Mouse (Mus musculus): ENCODE results near the gene Pter.

Pter gene

DNA sequence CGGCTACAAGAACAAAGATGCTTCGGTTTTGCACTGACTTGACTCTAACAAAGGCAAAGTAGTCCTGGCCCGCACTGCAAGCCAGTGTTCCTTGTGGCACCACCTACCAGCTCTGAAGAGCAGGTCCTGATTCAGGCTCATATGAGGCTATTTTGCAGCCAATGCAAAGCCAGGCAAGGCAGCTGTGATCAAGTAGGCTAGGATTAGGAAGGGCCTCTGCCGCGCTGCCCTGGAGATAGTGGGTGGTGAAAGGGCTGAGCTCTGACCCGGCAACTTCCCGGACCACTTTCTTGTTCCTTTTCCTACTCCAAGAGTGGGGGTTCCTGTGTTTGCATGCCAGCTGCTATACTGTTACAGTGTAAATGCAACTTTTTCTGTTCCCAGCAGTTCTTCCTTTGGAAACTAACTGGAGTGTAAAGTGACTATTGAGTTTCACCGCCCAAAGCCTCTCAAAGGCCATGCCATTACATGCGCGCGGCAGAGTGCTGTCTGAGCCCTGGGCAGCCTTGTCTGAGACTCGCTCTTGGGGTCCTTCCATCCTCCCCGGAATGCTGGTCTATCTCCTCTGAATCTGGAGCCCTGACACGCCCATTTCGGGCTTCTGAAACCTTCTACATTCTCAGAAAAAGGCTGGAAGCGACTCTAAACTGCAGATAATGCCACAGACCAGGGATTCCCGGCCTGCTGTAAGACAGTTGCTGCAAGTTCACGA, 85.6 kb downstream of the Pter start:
- DNase-seq (ENCODE audit: low spot score in 2 of 2) = no peak

DNA sequence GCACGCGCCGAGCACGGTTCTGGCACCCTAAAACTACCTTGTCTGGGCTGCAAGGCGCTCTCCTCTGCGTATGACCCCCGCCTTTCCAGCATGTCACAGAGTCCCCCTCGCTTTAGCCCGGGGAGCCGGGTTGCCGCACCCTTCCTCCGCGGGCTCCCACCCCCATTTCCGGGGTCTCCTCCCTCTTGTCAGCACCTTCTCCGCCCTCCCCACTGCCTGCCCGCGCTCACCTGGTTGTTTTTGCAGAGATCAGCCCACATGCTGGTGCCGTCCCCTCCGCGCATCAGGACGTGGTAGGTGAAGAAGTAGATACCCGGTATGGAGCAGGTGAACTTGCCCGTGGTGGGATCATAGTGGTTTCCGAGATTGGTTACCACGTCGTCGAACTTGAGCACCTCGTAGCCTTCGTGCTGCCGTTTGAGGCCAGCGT, 86.2 kb downstream of the Pter start:
- peak; percentile 4 to 21 for DNase-seq (ENCODE audit: low spot score in 2 of 2)

DNA sequence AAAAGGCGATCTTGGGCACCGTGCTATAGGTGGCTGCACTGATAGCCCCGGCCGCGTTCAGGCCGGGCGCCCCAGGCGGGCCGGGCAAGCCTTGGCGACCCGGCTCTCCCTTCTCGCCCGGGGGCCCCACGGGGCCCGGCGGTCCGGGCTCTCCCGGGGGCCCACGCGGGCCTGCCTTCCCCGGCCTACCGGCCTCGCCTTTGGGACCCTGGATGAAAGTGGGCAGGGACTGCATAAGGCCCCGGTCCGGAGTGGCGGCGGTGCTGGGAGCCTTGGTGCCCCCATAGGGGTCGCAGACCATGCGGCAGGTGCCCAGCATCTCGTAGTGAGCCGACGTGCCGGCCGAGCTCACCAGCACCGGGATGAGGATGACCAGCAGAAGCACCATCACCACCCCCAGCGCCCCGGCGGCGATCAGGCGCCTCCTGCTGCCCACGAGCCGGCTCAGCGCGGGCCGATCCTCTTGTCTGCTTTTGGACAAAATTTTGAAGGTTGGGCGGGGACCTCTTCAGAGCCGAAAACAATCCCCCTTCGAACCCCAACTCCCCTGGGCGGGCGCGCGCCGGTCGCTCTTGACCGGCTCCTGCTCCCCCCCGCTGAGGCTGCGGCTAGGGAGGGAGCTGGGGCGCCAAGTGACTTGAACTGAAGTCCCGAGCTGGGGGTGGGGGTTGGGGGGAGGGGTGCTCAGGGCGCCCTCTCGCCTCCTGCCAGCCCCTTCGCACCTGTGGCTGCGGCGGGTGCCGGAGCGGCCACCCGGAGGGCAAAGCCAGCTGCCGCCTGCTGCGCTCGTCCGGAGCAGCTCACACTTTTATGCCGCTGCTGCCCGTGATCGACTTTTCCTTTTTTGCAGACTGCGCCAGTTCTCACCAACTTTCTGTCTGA, 86.9 kb downstream of the Pter start:
- peak; percentile 27 to 44 for DNase-seq (ENCODE audit: low spot score in 2 of 2)

DNA sequence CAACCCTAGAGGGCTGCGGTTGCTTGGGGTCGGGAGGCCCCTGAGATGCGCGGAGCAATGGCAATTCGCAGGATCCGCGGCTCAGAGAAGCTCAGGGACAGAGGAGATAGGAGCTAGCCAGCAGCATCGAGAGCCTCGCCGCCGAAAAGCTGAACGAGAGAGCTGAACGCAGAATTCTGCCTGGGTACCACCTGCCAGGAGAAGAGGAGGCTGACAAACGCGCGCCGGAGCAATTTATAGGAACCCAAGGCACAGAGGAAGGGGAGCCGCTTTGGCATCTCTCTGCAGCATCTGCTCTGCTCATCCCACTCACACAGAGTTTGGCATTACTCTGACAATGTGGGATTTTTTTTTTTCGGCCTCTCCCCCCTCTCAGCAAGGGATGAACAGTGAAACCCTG, 87.6 kb downstream of the Pter start, which contains the start of gene C1ql3:
TSS of gene C1ql3 (minus strand) at position 335 of the 400 bp plus-strand sequence.
- DNase-seq (ENCODE audit: low spot score in 2 of 2) = peak in 1 of 2 experiments; percentile 47

DNA sequence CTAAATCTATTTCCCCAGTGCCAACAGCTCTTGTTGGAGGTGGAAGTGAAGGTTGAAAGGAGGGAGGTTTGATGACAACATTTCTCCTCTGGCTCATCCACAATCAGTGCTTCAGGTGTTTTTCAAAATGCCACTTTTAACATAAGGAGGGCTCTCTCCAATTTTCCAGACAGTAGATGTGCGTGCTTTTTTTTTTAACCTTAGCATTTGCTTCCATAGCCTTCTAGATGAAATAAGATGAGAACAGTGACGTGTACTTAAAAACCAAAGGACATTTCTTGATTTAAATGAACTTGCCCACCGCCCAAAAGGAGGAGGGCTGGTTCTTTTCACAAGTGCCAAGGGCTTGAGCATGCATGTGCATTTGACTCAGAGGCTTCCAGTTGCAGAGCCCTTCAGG, 88.1 kb downstream of the Pter start:
- no peak for DNase-seq (ENCODE audit: low spot score in 2 of 2)

DNA sequence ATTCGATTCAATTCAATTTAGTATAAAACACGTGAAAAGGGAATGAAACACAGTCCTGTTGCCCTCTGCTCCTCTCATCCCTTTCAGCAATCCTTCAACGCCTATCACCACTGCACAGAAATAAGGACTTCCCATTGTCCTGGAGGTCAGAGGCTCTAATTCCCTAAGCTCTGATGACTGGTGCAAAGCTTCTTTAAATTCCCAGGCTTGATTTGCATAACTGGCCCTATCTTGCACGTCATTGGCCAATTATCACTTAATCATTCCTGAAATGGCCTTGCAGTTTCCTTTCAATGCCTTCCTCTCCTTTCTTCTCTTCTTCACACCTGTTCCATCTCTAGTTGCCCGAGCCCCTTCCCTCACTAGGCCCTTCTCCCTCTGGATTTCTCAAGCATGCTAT, 94.5 kb downstream of the Pter start:
- DNase-seq (ENCODE audit: low spot score in 2 of 2) = no peak

DNA sequence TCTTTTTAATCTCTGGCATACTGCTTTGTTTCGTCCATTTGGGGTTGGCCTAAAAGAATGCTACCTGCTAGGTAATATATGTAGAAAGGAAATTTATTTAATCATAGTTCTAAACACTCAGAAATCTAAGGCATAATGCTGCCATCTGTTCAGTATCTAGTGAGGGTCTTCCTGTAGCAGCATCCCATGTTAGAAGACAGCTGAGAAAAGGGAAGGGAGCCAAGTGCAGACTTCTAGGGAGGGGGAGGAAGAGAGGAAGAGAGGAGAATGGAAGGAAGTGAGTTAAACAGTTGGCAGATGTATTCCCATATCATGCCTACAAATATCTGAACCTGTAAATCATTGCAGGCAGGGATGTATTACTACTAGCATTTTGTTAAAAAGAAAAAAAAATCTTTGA, 95.0 kb downstream of the Pter start:
- DNase-seq (ENCODE audit: low spot score in 2 of 2) = no peak

DNA sequence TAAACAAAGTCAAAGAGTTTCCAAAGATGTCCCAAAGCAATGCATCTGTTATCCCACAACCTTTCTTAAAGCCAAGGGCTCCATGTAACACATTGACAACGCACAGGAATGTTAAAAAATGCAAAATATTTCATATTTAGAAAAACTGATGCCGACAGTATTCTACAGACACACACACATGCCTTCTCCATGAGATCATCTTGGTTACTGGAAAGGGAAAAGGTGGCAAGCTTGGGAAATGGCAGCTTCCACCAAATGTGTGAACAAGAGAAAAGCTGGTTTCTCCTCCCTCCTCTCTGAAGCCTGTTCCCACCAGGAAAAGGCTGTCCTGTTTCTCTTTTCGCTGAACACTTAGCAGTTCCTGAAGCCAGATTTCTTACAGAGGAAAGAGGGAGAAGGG, 114.9 kb downstream of the Pter start:
- DNase-seq (ENCODE audit: low spot score in 2 of 2) = no peak

DNA sequence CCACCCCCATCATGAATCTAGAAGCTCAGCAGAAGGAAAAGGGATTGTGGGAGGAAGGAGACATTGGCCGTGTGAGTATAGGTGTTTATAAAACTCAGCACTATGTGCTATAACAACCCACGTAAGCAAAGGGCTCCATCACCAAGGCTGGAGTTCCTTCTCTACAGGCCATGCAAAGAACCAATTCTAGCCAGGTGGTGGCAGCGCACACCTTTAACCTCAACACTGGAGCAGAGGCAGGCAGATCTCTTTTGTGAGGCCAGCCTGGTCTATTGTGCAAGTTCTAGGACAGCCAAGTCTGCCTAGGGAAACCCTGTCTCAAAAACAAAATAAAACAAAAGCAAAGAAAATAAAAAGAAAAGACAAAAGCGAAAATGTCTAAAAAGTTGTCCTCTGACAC, 115.9 kb downstream of the Pter start:
- no peak for DNase-seq (ENCODE audit: low spot score in 2 of 2)

DNA sequence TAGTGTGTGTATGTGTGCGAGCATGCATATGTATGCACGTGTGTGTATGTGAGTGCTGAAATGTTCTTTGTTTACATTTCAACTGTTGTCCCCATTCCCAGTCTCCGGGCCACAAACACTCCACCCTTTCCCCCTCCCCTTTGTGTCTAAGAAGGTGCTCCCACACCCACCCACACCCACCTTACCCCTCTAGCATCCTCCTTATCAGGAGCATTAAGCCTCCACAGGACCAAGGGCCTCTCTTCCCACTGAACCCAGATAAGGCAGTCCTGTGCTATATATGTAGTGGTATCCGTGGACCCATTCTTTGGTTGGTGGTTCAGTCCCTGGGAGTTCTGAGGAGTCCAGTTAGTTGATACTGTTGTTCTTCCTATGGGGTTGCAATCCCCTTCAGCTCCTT, 120.7 kb downstream of the Pter start:
- no peak for DNase-seq (ENCODE audit: low spot score in 2 of 2)

DNA sequence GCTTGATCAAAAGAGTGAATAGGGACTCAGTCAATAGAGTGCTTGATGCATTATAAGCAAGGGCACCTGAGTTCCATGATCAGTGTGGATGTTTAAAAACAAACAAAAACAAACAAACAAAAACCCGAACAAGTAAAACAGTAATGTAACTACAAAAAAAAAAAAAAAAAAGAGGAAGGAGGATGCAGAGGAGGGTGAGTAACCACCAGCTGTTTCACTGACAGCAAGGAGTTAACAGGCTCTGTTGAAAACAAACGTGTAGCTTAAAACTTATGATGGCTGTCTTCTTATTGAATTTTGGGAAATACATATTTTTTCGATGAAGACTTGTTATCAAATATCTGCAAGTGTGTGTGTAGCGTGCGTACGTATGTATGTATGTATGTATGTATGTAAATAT, 124.8 kb downstream of the Pter start:
- no peak for DNase-seq (ENCODE audit: low spot score in 2 of 2)

Data from cerebellum, postnatal 4 days (tissue).